Mouse (Mus musculus) heart, embryonic 16.5 days (tissue): ENCODE data around the gene Poldip2. TPM values are rescaled to one million over a fixed set of nuclear protein-coding genes. Genes with fewer than 3 reads are reported as not detected.

Experiments used
- ATAC-seq: fragments of 200-750 bp; cut with Nextera tagmentation; replicated peaks from 2 replicates; pipeline ENCODE4 v1.8.0; 2017; ENCODE audit warnings: moderate number of reproducible peaks; ENCODE audit not compliant: insufficient read depth, low FRiP score; ENCODE audit errors: extremely low read depth
- H3K27ac ChIP-seq: fragments of 300-500 bp; sonication (generic); 2 replicates; pipeline ENCODE4 v1.5.1; 2014; ENCODE audit warnings: mild to moderate bottlenecking, low read length, control low read depth, moderate library complexity
- H3K27me3 ChIP-seq: fragments of 300-500 bp; sonication (generic); 2 replicates; pipeline ENCODE4 v1.6.1; 2014; ENCODE audit warnings: low read length, mixed read lengths; ENCODE audit not compliant: control insufficient read depth, insufficient read depth
- H3K36me3 ChIP-seq: fragments of 300-500 bp; sonication (generic); 2 replicates; pipeline ENCODE4 v1.6.1; 2014; ENCODE audit not compliant: control insufficient read depth, insufficient read depth
- H3K4me1 ChIP-seq: fragments of 300-500 bp; sonication (generic); 2 replicates; pipeline ENCODE4 v1.6.1; 2014; ENCODE audit warnings: low read length, mixed read lengths; ENCODE audit not compliant: control insufficient read depth, insufficient read depth
- H3K4me2 ChIP-seq: fragments of 300-500 bp; sonication (generic); 2 replicates; pipeline ENCODE4 v1.6.1; 2014; ENCODE audit warnings: low read depth, mild to moderate bottlenecking, control low read depth, low read length
- H3K4me3 ChIP-seq: fragments of 300-500 bp; sonication (generic); 2 replicates; pipeline ENCODE4 v1.5.1; 2014; ENCODE audit warnings: mild to moderate bottlenecking, control low read depth, low read length
- H3K9ac ChIP-seq: fragments of 300-500 bp; sonication (generic); 2 replicates; pipeline ENCODE4 v1.6.1; 2014; ENCODE audit warnings: low read length, control low read depth
- H3K9me3 ChIP-seq: fragments of 300-500 bp; sonication (generic); replicated peaks from 2 replicates; pipeline ENCODE4 v1.6.1; 2016; ENCODE audit warnings: low read length; ENCODE audit not compliant: control insufficient read depth
- WGBS: fragments of 180-500 bp; shearing (Covaris S2); extraction: QIAGEN DNeasy Blood & Tissue Kit; methylation state at CpG from one replicate; pipeline ENCODE4 v1.1.7; 2014; 5-methylcytosine and 5-hydroxymethylcytosine counted together
- polyA plus RNA-seq: library from polyadenylated mRNA; unstranded; fragments of >200 nt; fragmentation: Nextera tagmentation; extraction: Ambion mirVana; gene quantifications from 2 replicates; pipeline ENCODE4 v1.2.1, GENCODE M21; 2015

Poldip2 gene
- polyA plus RNA-seq, 1 experiment from 2014 or later, result 186 TPM

DNA sequence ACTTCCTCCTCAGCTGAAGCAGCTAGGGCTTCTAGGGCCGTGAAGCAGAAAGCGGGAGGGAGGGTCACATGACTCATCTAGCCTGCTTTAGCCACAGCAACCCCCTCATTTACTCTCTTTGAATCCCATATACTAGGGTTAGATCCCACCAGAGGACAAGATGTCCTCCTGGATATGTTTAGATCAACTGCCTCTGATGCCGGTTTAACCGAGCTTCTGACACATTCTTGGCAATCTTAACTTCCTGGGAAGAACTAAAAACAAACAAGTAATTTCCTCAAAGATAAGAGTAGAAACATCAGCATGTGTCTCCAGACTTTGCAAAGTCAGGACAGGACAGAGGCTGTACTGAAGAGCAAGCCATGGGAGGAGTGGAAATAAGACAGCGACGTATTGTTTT lies 54.8 kb downstream of the Poldip2 start:
- Histone ChIP-seq H3K4me3 (no peak overlapping the region), H3K9ac (no peak overlapping the region), H3K9me3 (no peaks in the 10 kb centered on the region), H3K36me3 (peaks cover 12% of the 10 kb centered on the region), H3K4me2 (no peak overlapping the region), H3K27ac (peak overlapping the region; percentile 74), H3K4me1 (peaks cover 8% of the 10 kb centered on the region; the same call in 1 of the 2 replicates), H3K27me3 (no peaks in the 10 kb centered on the region)
- peak; percentile 65 for ATAC-seq
- WGBS, result 29% methylated on average over 6 of the region's 6 CpGs

DNA sequence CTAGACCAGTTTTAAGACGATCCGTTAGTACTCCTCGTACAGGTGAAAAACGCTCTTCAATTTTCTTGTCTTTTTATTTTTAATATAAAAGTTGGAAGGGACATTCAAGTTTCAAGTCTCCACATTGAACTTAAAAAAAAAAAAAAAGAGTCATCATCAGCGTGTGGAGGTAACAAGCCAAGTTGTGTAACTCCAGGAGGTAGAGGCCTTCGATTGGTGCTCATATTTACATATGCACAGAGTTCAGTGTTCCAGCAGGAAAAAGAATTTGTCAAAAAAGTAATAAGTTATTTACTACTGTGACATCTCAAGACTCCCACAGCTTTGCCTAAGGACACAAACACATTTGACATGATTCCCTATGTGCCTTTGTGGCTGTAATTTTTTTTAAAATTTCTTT lies 55.6 kb downstream of the Poldip2 start:
- Histone ChIP-seq H3K9ac (no peak overlapping the region), H3K27ac (no peak overlapping the region), H3K27me3 (no peaks in the 10 kb centered on the region), H3K36me3 (peaks cover 19% of the 10 kb centered on the region), H3K4me1 (peaks cover 8% of the 10 kb centered on the region; the same call in 1 of the 2 replicates), H3K4me3 (no peak overlapping the region), H3K4me2 (no peak overlapping the region), H3K9me3 (no peaks in the 10 kb centered on the region)
- 79% methylated on average over 6 of the region's 6 CpGs for WGBS
- ATAC-seq, result no peak

DNA sequence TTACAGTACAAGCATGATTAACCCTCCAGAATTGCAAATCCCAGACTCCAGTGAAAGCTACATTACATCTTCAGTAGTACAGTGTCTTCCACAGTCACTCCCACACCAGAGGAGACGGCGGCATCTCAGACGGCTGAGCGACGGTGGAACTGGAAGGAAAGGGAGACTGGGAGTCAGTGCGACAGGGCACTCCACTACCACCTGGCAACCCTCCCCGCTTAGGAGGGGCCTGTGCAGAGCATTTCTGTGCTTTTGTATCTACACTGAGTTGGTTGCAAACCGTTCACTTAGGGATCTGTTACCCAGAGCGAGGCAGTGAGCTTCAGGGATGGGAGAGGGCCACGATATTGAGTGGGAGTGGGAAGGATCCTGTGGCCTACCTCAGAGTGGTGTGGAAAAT lies 56.8 kb downstream of the Poldip2 start:
- H3K36me3 ChIP-seq, result peaks cover 26% of the 10 kb centered on the region

DNA sequence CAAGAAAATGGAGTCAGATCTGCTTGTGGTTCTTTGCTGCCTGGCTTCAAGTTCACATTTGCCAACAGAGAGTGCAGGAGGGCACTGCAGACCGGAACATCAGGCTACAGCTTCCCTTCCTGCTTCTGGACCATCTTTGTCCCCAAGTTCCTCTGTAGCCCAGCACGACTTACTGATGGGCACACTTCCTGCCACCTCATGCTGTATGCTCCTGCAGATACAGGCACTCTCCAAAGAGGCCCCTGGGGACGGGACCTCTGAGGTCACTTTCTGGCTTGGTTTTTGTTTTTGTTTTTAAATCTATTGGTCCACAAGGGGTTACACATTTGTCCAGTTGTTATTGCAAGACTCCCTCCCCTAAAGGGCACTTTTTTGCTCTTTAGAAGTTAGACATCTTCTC lies 57.8 kb downstream of the Poldip2 start:
- no peak overlapping the region for H3K27ac ChIP-seq
- no peak overlapping the region for H3K4me3 ChIP-seq
- H3K9ac ChIP-seq, result no peak overlapping the region
- peaks cover 29% of the 10 kb centered on the region for H3K36me3 ChIP-seq
- 60% methylated on average over 3 of the region's 3 CpGs for WGBS
- H3K9me3 ChIP-seq, result no peaks in the 10 kb centered on the region
- no peaks in the 10 kb centered on the region for H3K27me3 ChIP-seq
- H3K4me1 ChIP-seq, result peaks cover 8% of the 10 kb centered on the region; the same call in 1 of the 2 replicates
- H3K4me2 ChIP-seq, result no peak overlapping the region
- no peak for ATAC-seq

More for the DNA sequence above, 56.8 kb downstream of the Poldip2 start:
- Histone ChIP-seq H3K4me2 (no peak overlapping the region), H3K4me1 (peaks cover 8% of the 10 kb centered on the region; the same call in 1 of the 2 replicates), H3K4me3 (no peak overlapping the region), H3K9me3 (no peaks in the 10 kb centered on the region), H3K27me3 (no peaks in the 10 kb centered on the region), H3K27ac (no peak overlapping the region), H3K9ac (no peak overlapping the region)
- 73% methylated on average over 10 of the region's 10 CpGs for WGBS
- no peak for ATAC-seq

DNA sequence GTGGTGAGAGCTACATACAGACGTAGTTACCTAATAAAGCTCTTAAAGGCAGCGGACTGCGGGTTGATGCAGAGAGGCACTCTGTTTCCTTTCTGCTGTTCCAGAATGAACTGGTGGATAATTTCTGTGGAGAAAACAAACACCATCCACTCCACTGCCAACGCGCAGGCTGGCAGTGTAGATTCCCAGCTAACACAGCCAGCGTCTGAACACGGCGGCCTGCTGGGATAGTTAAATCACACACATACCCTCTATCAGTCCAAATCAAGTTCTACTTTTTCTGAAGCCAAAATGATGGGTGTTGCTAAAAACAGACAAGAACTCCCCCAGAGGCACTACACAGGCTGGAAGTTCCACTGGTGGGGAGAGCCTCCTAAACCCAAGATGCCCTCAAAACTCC lies 59.4 kb downstream of the Poldip2 start:
- H3K9ac ChIP-seq, result no peak overlapping the region
- no peak overlapping the region for H3K4me2 ChIP-seq
- H3K27ac ChIP-seq, result no peak overlapping the region
- H3K36me3 ChIP-seq, result peaks cover 27% of the 10 kb centered on the region
- no peaks in the 10 kb centered on the region for H3K27me3 ChIP-seq
- no peak overlapping the region for H3K4me3 ChIP-seq
- H3K9me3 ChIP-seq, result no peaks in the 10 kb centered on the region
- WGBS, result 93% methylated on average over 8 of the region's 8 CpGs
- ATAC-seq, result no peak
- peaks cover 5% of the 10 kb centered on the region; the same call in 1 of the 2 replicates for H3K4me1 ChIP-seq

DNA sequence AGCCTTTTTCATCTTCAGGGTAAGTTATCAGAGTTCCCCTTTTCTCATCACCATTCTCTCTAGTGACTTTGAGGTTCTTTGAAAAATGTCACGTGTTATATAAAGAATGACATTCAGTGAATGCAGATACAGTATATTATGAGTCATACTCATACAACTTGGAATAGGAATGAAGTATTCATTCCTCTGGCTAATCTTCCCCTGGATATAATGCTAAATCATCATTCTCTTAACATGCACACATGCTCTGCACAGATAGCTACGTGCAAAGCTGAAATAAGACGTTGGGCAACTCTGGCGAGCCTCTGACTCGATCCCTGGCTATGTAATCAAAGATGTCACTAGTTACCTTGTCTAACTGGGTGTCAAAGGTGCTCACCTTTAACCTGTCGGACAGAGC lies 59.9 kb downstream of the Poldip2 start:
- WGBS, result 79% methylated on average over 6 of the region's 6 CpGs
- Histone ChIP-seq H3K4me2 (no peak overlapping the region), H3K4me3 (no peak overlapping the region), H3K36me3 (peaks cover 31% of the 10 kb centered on the region), H3K9ac (no peak overlapping the region), H3K27ac (no peak overlapping the region), H3K27me3 (no peaks in the 10 kb centered on the region), H3K9me3 (no peaks in the 10 kb centered on the region), H3K4me1 (peaks cover 1% of the 10 kb centered on the region; the same call in 1 of the 2 replicates)
- ATAC-seq, result no peak

Other genes with a start within 250 kb of the Poldip2 start
- 0.32 and 0.51 TPM in 2 replicates for gene BC030499, start 221.4 kb upstream of the Poldip2 start, polyA plus RNA-seq
- gene Spag5, start 210.7 kb upstream of the Poldip2 start, polyA plus RNA-seq, result 27.7 and 28.5 TPM in 2 replicates
- gene Aldoc, start 189.2 kb upstream of the Poldip2 start, polyA plus RNA-seq, result 29.0 and 30.7 TPM in 2 replicates
- 52.3 and 56.3 TPM in 2 replicates for gene Pigs, start 183.8 kb upstream of the Poldip2 start, polyA plus RNA-seq
- gene Unc119, start 168.7 kb upstream of the Poldip2 start, polyA plus RNA-seq, result 34.0 and 37.1 TPM in 2 replicates
- 4.1 and 7.9 TPM in 2 replicates for gene Foxn1, start 125.6 kb upstream of the Poldip2 start, polyA plus RNA-seq
- 0.10 and 0.70 TPM in 2 replicates for gene Slc13a2, start 90.0 kb upstream of the Poldip2 start, polyA plus RNA-seq
- gene Slc46a1, start 46.5 kb upstream of the Poldip2 start, polyA plus RNA-seq, result 6.1 and 7.2 TPM in 2 replicates
- 0.12 and 0.21 TPM in 2 replicates for gene Sarm1, start 14.4 kb upstream of the Poldip2 start, polyA plus RNA-seq
- 2.1 and 2.3 TPM in 2 replicates for gene Vtn, start 13.1 kb upstream of the Poldip2 start, polyA plus RNA-seq
- gene Sebox, start 8.7 kb upstream of the Poldip2 start, polyA plus RNA-seq, result not detected in 2 replicates
- 40.3 and 43.9 TPM in 2 replicates for gene Tmem199, start within 50 bp of the Poldip2 start, polyA plus RNA-seq
- 70.5 and 78.4 TPM in 2 replicates for gene Tnfaip1, start 24.1 kb downstream of the Poldip2 start, polyA plus RNA-seq
- 98.4 and 109 TPM in 2 replicates for gene Ift20, start 24.2 kb downstream of the Poldip2 start, polyA plus RNA-seq
- gene Tmem97, start 38.6 kb downstream of the Poldip2 start, polyA plus RNA-seq, result 46.8 and 48.1 TPM in 2 replicates
- gene Nlk, start 185.2 kb downstream of the Poldip2 start, polyA plus RNA-seq, result 10.8 and 13.2 TPM in 2 replicates
- 27.8 and 30.9 TPM in 2 replicates for gene Ccnq, start 239.5 kb downstream of the Poldip2 start, polyA plus RNA-seq